Mouse (Mus musculus) CH12.LX (cell line): ENCODE measurements around the gene 4930556J24Rik. TPM values are rescaled to one million over a fixed set of nuclear protein-coding genes. Genes with fewer than 3 reads are reported as not detected.

Source experiments
- DNase-seq: peaks from one replicate; pipeline ENCODE4 v3.0.0-alpha.2; 2013; ENCODE audit errors: extremely low read depth
- H3K27ac ChIP-seq: 2 replicates; pipeline ENCODE4 v1.5.1; 2012; ENCODE audit warnings: low read depth, mild to moderate bottlenecking, control low read depth, moderate library complexity; ENCODE audit not compliant: insufficient read depth
- H3K27me3 ChIP-seq: replicated peaks from 2 replicates; pipeline ENCODE3; 2012; ENCODE audit warnings: inconsistent platforms
- H3K36me3 ChIP-seq, 2 experiments: replicated peaks in 1 of 2; 2 replicates each; pipeline versions ENCODE3 to v1.6.1; 2012; ENCODE audit warnings: inconsistent platforms in 1 of 2, low read length in 1 of 2, mild to moderate bottlenecking in 1 of 2, mixed read lengths in 1 of 2, moderate library complexity in 1 of 2; ENCODE audit not compliant: control insufficient read depth in 1 of 2, insufficient read depth in 1 of 2
- H3K4me1 ChIP-seq, 2 experiments: 2 replicates each; pipeline ENCODE4 v1.6.1; 2012; ENCODE audit warnings: inconsistent platforms in 1 of 2, moderate library complexity in 1 of 2; ENCODE audit not compliant: insufficient read depth in 2 of 2, control insufficient read depth in 1 of 2
- H3K4me2 ChIP-seq: 2 replicates; pipeline ENCODE4 v1.6.1; 2012; ENCODE audit warnings: low read depth, mild to moderate bottlenecking, control low read depth; ENCODE audit not compliant: poor library complexity, insufficient read depth, severe bottlenecking
- H3K4me3 ChIP-seq, 3 experiments: fragments of 150-350 bp in 1 of 3; sonication (generic) in 1 of 3; replicated peaks in 1 of 3; 2 replicates each; pipeline versions ENCODE3 to v1.5.1; 2011 to 2012; ENCODE audit warnings: low read depth in 2 of 3, low read length in 2 of 3, mild to moderate bottlenecking in 2 of 3, moderate library complexity in 2 of 3, control low read depth in 1 of 3, improper control_type of control experiment in 1 of 3, inconsistent platforms in 1 of 3, mixed read lengths in 1 of 3; ENCODE audit not compliant: poor library complexity in 1 of 3
- H3K79me2 ChIP-seq: replicated peaks from 2 replicates; pipeline ENCODE4 v1.6.1; 2012; ENCODE audit warnings: mild to moderate bottlenecking, moderate library complexity; ENCODE audit not compliant: control insufficient read depth, poor library complexity, insufficient read depth, severe bottlenecking; ENCODE audit errors: extremely low read depth
- H3K9ac ChIP-seq: 2 replicates; pipeline ENCODE4 v1.6.1; 2012; ENCODE audit warnings: low read depth, mild to moderate bottlenecking, control low read depth, moderate library complexity; ENCODE audit not compliant: insufficient read depth
- H3K9me3 ChIP-seq: replicated peaks from 2 replicates; pipeline ENCODE3; 2012; ENCODE audit warnings: low read length, inconsistent platforms, mixed read lengths
- BHLHE40 ChIP-seq: IDR thresholded peaks from 2 replicates; pipeline ENCODE4 v1.6.1; 2011; ENCODE audit warnings: mild to moderate bottlenecking, low read depth, low read length, improper control_type of control experiment
- E2F4 ChIP-seq: IDR thresholded peaks from 2 replicates; pipeline ENCODE4 v1.6.1; 2011; ENCODE audit warnings: low read depth, low read length, improper control_type of control experiment; ENCODE audit not compliant: insufficient replicate concordance
- ELF1 ChIP-seq: IDR thresholded peaks from 2 replicates; pipeline ENCODE4 v1.6.1; 2014; ENCODE audit warnings: low read depth, mild to moderate bottlenecking, inconsistent platforms, low read length, improper control_type of control experiment
- MAFK ChIP-seq: IDR thresholded peaks from 2 replicates; pipeline ENCODE4 v1.6.1; 2011; ENCODE audit warnings: low read length, improper control_type of control experiment; ENCODE audit not compliant: insufficient replicate concordance
- MAX ChIP-seq: IDR thresholded peaks from 2 replicates; pipeline ENCODE4 v1.6.1; 2011; ENCODE audit warnings: low read length, improper control_type of control experiment
- MAZ ChIP-seq: IDR thresholded peaks from 2 replicates; pipeline ENCODE4 v1.6.1; 2012; ENCODE audit warnings: low read depth, mild to moderate bottlenecking, inconsistent platforms, low read length, improper control_type of control experiment, moderate library complexity
- MEF2A ChIP-seq: IDR thresholded peaks from 2 replicates; pipeline ENCODE4 v1.6.1; 2014; ENCODE audit warnings: low read depth, mild to moderate bottlenecking, inconsistent platforms, low read length, improper control_type of control experiment, borderline replicate concordance
- MXI1 ChIP-seq: IDR thresholded peaks from 2 replicates; pipeline ENCODE4 v1.6.1; 2011; ENCODE audit warnings: mild to moderate bottlenecking, low read depth, low read length, improper control_type of control experiment
- MYC ChIP-seq: IDR thresholded peaks from 2 replicates; pipeline ENCODE4 v1.6.1; 2011; ENCODE audit warnings: low read depth, mild to moderate bottlenecking, improper control_type of control experiment, low read length
- PAX5 ChIP-seq: IDR thresholded peaks from 2 replicates; pipeline ENCODE4 v1.6.1; 2012; ENCODE audit warnings: low read length, inconsistent platforms, mixed read lengths
- RAD21 ChIP-seq: IDR thresholded peaks from 2 replicates; pipeline ENCODE4 v1.6.1; 2011; ENCODE audit warnings: low read depth, mild to moderate bottlenecking, low read length, improper control_type of control experiment, moderate library complexity
- SIN3A ChIP-seq: IDR thresholded peaks from 2 replicates; pipeline ENCODE4 v1.6.1; 2012; ENCODE audit warnings: low read length, improper control_type of control experiment, inconsistent platforms
- SMC3 ChIP-seq: IDR thresholded peaks from 2 replicates; pipeline ENCODE4 v1.6.1; 2011; ENCODE audit warnings: low read depth, low read length, improper control_type of control experiment
- TCF12 ChIP-seq: IDR thresholded peaks from 2 replicates; pipeline ENCODE4 v1.6.1; 2014; ENCODE audit warnings: low read depth, mild to moderate bottlenecking, inconsistent platforms, low read length, improper control_type of control experiment
- USF1 ChIP-seq: IDR thresholded peaks from 2 replicates; pipeline ENCODE4 v1.6.1; 2014; ENCODE audit warnings: low read depth, mild to moderate bottlenecking, inconsistent platforms, low read length, improper control_type of control experiment
- USF2 ChIP-seq: conservative IDR thresholded peaks from 2 replicates; pipeline ENCODE4 v1.6.1; 2011; ENCODE audit warnings: low read depth, low read length, improper control_type of control experiment
- dilution Hi-C: fragments of 300-500 bp; cut with MboI; formaldehyde crosslinking; loops from 2 replicates; pipeline ENCODE4 v1.14.3; 2020; ENCODE audit warnings: low sequenced_read_pairs; ENCODE audit not compliant: extremely low pct_unique_long_range_greater_than_20kb, extremely low pct_ligation_motif_present
- in situ Hi-C: fragments of 300-500 bp; cut with MboI; formaldehyde crosslinking; loops from 3 replicates; pipeline ENCODE4 v1.14.3; 2019; ENCODE audit warnings: low sequenced_read_pairs, low pct_ligation_motif_present, low pct_unique_long_range_greater_than_20kb, mixed read lengths
- polyA plus RNA-seq: library from polyadenylated mRNA; unstranded; fragments of >175 nt; gene quantifications from 2 replicates; pipeline ENCODE4 v1.2.1, GENCODE M21; 2012; ENCODE audit warnings: low read depth; ENCODE audit not compliant: insufficient read length
- total RNA-seq, 2 experiments: library from RNA; depleted of rRNA; stranded (reverse); fragments of 300-350 nt in 1 of 2; fragments of >200 nt in 1 of 2; gene quantifications; 2 replicates each; pipeline ENCODE4 v1.2.3; 2012 to 2014

The 4930556J24Rik gene
- total and polyA plus RNA-seq, 3 experiments: 0.21 to 0.70 TPM; not detected in 1

GRCm38 (mm10) chr11:3933756-3934285 lies 42.8 kb downstream of the 4930556J24Rik start:
- Histone ChIP-seq H3K4me3 (no peak overlapping the region), H3K79me2 (no peaks in the 10 kb centered on the region), H3K27me3 (peaks cover 83% of the 10 kb centered on the region), H3K4me1 (peaks cover 2 to 7% of the 10 kb centered on the region in 2 experiments; a peak in 2 of 4 replicates), H3K9ac (no peak overlapping the region), H3K4me2 (no peak overlapping the region), H3K27ac (no peak overlapping the region), H3K9me3 (no peaks in the 10 kb centered on the region), H3K36me3 (no peaks in the 10 kb centered on the region)
- in situ Hi-C loops (no loop called here), dilution Hi-C loops (no loop called here)
- no peak for DNase-seq
- no peak for TF ChIP-seq PAX5
- TF ChIP-seq SMC3: no peak
- TF ChIP-seq RAD21: no peak
- no peak for TF ChIP-seq USF2
- no peak for TF ChIP-seq E2F4
- no peak for TF ChIP-seq BHLHE40
- no peak for TF ChIP-seq ELF1
- TF ChIP-seq MEF2A: no peak

DNA sequence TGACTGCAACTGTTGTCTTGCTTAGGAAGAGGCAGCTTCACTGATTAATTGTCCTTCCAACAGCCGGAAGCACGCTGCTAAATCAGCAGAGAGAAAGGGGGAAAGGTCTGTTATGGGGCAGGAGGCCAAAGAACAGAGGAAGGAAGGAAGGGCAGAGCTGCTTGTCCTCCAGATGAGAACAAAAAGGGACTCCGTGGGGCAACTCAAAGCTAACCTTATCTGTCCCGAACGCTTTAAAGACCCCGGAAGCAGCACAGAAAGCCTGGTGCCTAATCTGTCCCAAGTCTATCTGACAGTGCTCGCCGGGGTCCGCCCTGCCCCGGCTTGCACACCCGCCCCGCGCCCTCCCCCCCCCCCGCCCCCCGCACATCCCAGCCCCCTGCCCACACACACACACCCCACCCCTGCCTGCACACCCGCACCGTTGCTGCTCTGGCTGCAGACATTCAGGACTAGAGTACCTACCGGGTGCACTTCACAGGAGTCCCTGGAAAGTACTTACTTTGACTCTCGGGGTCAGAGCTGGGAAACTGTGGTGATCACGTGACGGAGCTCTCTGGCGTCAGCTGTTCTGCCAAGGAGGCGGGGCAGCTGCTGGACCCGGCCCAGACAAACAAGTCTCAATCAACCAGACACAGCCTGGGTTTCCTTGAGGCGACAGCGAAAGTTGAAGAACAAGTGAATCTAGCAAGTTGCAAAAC lies 44.9 kb downstream of the 4930556J24Rik start, which contains the start of gene Tcn2:
Gene Tcn2, minus strand, starts transcription at position 649 of the 701 bp plus-strand sequence.
- Histone ChIP-seq H3K36me3 (no peaks in the 10 kb centered on the region), H3K4me1 (peaks cover 0 to 7% of the 10 kb centered on the region in 2 experiments; a peak in 2 of 4 replicates), H3K79me2 (no peaks in the 10 kb centered on the region), H3K9ac (peak within 1 kb of the TSS; percentile 28; the same call in 1 of the 2 replicates), H3K27me3 (peaks cover 85% of the 10 kb centered on the region), H3K27ac (no peak within 1 kb of the TSS), H3K4me2 (peak within 1 kb of the TSS; percentile 64), H3K9me3 (no peaks in the 10 kb centered on the region), H3K4me3 (peak within 1 kb of the TSS; percentile 24 to 60 (median 36))
- dilution Hi-C loops: no loop called here
- DNase-seq: peak; percentile 62
- in situ Hi-C loops: no loop called here
- peak; percentile 97 for TF ChIP-seq USF2
- TF ChIP-seq TCF12: peak; percentile 46; the same call in 1 of the 2 replicates
- peak; percentile 16; the same call in 1 of the 2 replicates for TF ChIP-seq MAZ
- TF ChIP-seq MAFK: no peak
- peak; percentile 89 for TF ChIP-seq BHLHE40
- TF ChIP-seq SIN3A: peak; percentile 83
- TF ChIP-seq MYC: no peak
- no peak for TF ChIP-seq MXI1
- TF ChIP-seq USF1: peak; percentile 97
- peak; percentile 95 for TF ChIP-seq MAX
